Mouse (Mus musculus) left cerebral cortex, adult 11 months (tissue): ENCODE data around the gene Mfn2.
"Not testable (repeated sequence)": the region's sequence is repeated elsewhere in the genome, so short reads cannot be mapped to it uniquely, and the experiment has no call there.

ENCODE experiments used
- DNase-seq: peaks from one replicate; pipeline ENCODE4 v3.0.0; 2022; ENCODE audit warnings: low spot score

The Mfn2 gene

DNA sequence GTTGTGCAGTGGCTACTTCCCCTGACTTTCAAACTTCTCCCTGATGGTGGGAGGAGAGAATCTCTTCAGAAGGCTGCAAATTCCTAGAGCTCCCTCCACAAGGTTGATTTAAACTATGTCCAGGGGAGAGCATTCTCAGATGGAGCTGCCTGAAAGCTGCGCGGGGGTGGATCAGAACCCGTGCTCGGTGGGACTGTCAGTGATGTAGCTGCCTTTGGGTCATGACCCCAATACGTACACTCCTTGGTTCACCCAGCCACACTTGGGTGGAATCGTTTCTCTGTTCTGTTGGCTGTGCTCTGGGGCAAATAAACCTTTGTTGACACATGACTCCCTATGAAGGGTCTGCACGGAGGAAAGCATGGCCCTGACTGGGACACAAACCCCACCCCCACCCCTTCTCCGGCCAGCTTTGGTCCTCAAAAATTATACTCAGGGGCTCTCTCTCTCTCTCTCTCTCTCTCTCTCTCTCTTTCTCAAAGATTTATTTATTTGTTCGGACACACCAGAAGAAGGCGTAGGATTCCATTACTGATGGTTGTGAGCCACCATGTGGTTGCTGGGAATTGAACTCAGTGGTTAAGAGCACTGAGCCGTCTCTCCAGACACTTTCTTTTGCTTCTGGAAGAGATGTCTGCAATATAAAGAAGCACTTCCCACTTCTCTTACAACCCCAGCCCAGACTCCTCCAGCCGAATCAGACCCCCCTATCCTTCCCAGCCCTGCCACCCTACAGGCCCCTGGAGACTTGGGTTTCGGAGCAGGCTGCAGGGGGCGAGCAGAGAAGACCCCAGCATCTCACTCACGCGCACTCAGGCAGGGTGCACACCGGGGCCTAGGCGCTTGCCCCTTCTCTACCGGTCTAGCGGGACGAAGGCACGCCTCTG is 36.7 kb downstream of the Mfn2 start:
- no peak for DNase-seq

DNA sequence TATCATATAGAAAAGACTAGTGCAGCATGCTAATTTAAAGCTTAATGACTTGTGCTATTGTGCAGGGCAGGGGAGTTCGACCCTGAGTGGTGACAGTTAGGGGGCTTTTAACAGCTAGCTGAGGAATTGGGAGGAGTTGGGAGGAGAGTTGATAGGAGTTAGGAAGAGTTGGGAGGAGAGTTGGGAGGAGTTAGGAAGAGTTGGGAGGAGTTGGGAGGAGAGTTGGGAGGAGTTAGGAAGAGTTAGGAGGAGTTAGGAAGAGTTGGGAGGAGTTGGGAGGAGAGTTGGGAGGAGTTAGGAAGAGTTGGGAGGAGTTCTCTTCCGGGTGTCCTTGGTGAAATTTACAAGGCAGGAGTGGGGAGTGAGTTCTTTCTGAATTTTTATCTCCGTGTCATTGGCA is 37.7 kb downstream of the Mfn2 start:
- DNase-seq: not testable (repeated sequence)

DNA sequence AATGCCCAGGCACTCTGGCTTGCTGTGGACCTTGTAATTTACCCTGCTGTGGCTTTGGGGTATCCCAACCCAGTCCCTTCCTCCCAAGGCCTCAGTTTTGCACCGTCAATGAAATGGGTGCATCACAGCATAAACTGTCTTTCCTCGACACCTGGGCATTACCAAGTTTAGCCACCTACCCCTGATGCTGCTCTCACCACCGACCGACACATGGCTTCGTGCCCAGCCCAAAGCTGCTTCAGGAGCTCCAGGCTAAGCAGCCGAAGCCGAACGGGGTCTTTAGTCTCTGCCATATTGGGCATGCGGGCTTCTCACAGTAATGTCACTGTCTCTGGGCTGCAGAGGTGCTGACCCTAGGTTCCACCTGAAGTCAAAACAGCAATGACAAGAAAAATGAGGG is 38.4 kb downstream of the Mfn2 start:
- no peak for DNase-seq

DNA sequence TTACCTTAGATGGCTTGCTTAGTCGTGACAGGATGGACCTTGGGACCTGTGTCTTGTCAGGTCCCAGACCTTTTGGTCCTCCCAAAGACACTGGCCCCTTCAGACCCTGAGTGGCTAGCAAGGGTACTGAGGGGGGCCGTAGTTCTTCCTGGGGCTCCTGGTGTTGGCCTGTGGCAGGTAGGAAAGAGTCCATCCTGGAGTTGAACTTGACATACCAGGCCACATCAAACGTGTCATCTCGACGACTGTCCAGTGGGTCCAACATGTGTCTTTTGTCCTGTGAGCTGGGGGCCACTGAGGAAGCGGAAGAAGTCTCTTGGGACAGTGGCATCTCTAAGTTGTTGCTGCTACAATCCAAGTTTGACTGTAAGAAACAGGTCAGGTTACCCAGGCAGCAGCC is 38.9 kb downstream of the Mfn2 start:
- DNase-seq: no peak

DNA sequence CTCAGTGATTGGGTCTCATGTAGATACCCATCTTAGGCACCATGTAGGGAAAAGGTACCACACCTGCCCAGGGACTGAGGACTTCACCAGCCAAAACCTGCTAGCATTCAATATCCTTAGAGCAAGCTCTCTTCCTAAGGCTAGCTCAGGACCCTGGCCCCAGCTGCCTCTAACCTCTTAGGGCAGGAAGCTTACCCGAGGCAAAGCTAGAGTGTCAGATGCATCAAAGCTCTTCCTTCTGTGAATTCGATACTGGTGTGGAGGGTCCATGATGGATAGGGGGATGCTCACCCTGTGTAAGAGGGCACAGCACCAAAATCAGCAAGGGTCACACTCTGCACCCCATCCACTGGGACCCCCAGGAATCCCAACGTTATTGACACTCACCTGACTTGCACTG is 42.5 kb downstream of the Mfn2 start:
- no peak for DNase-seq

DNA sequence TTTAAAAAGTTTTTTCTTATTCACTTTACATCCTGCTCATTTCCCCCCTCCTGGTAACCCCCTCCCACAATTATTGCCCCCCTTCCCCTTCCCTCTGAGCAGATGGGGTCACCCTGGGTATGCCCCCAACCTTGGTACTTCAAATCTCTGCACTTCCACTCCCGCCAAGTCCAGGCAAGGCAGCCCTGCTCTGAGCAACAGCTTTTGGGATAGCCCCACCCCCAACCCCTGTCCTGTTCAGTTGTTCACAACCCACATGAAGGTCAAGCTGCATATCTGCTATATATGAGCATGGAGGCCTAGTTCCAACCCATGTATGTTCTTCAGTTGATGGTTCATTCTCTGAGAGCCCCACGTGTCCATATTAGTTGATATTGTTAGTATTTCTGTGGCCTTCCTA is 53.7 kb downstream of the Mfn2 start:
- no peak for DNase-seq

DNA sequence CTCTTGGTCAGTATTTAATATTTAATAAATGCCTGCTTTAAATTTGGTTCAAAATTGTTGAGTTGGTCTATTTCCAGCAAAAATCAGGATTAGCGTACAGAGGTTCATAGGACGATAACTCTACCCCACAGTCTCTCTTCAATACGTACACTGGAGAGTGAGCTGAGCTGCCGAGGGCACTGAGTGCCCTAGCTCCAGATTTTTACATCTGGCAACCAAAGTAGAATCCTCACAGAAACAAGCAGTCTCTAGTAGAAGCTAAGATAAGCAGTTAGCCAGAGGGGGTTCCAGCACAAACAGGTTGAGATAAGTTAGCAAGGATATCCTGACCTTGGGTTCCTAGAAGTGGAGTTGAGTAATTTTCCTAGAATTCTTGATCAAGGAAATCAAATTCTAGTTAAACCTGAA is 55.9 kb downstream of the Mfn2 start:
- no peak for DNase-seq

DNA sequence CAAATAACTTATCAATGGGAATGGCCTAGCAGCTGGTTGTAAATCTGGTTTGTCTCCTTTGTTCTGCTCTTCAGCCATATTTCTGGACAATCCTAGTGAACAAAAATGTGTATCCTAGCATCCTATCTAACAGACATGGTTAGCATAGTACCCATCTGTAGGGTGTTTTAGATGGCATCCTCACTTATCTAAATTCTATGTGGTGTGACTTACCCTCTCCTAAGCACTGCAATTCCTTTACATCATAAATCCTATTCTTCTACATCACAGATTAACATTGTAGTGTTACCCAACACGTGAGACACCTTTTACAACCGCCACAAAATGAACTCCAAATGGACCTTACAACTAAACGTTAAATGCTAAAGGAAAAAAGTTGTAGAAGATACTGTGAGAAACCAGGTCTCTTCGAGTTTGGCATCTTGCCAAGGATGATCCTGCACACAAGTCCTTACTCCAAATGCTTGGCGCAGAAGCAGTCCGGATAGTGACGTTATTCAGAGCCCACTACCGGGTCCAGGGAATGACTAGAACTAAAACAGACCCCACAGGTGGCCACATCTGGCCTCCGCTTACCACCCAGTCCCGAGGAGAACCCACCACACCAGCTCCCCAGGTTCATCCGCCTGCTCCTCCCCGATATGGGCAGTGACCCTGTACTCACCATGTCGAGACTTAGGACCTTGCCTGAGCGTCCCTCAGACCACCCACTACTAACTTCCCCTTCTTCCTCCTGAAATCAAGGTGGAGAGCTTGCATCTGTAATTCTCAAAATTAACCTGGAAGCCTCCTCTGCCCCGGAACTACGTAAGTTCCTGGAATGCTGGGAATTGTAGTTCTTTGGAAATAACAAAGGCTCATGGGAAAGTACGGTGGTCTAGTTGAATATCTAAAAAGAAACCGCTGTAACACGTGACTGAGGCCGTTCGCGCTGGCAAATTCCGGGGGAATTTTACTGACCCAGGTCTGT is 56.6 kb downstream of the Mfn2 start, which contains the start of gene Zfp933:
Zfp933 (minus strand) TSS at position 753 of the 970 bp plus-strand sequence.
- peak; percentile 82 for DNase-seq

DNA sequence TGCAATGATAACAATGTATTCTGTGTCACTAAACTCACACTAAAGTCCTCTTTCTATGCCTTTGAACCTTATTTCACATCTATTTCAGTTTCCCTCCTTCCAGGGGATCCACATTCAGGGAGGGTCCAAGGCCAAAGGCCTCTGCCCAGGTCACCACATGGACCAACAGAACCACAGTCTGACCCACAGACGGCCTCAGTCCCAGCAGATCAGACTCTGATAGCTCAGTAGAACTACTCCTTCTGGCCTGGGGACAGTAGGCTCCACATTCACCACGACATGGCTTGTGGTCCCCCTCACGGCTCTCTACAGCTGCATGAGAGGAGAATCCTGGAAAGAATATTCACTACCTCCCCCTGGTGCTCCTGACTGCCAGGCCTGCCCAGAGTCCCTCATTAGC is 61.6 kb downstream of the Mfn2 start:
- DNase-seq: no peak

DNA sequence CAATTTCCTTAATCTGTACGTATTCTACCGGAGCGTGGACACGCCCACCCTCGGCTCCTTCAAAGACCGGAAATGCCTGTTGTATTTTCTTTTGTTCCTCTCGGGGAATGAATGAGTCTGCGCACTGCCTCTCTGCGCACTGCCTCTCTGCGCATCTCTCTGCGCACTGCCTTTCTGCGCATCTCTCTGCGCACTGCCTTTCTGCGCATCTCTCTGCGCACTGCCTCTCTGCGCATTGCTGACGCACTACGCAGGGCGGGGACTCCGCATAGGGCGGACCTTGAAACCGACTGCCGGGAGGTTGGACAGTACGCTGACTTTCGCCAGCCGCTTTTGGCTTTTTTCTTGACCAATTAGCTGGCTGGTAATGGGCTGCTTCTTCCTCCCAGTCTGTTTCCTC is 65.2 kb downstream of the Mfn2 start:
- DNase-seq: not testable (repeated sequence)

DNA sequence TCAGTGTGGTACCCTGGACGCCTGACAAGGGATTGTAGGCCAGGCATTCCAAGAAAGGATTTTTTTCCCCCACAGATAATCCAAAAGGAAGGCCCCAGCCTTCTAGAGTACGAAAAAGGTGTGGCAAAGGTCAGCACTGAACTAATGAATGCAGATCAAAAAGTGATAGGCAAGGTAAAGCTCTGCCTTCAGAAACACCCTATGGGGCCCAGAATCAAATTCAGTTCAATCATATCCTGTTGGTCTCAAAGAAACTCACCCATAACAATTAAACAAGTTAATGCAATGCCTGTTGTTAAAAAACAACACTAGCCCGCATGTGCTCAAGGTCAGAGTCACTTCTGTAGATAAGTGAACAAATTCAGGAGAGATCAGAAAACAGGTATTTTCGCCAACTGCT is 80.1 kb downstream of the Mfn2 start:
- no peak for DNase-seq
